Mouse (Mus musculus): Measurements from ENCODE around the gene Aqp7.
"Not testable (repeated sequence)": the region's sequence is repeated elsewhere in the genome, so short reads cannot be mapped to it uniquely, and the experiment has no call there.

Gene Aqp7

GRCm38 (mm10) chr4:41047524-41048271 is at the start of gene Aqp7:
Gene Aqp7, minus strand, starts transcription at chr4:41048139.
- in situ Hi-C loops (cut with MboI; ENCODE audit: low pct_unique_long_range_greater_than_20kb in 1 of 2, low sequenced_read_pairs in 2 of 2, unreplicated experiment in 1 of 2): no loop called here

- in situ Hi-C loops (cut with MboI; ENCODE audit: low pct_unique_long_range_greater_than_20kb in 1 of 2, low sequenced_read_pairs in 2 of 2, unreplicated experiment in 1 of 2): no loop called here
These were observed 49.4 kb upstream of the Aqp7 start for GRCm38 (mm10) chr4:41097381-41097780.

- in situ Hi-C loops (cut with MboI; ENCODE audit: low pct_unique_long_range_greater_than_20kb in 1 of 2, low sequenced_read_pairs in 2 of 2, unreplicated experiment in 1 of 2): no loop called here
These were observed 48.9 kb upstream of the Aqp7 start for GRCm38 (mm10) chr4:41096794-41097193.

GRCm38 (mm10) chr4:41096169-41096568 is 48.2 kb upstream of the Aqp7 start:
- in situ Hi-C loops (cut with MboI; ENCODE audit: low pct_unique_long_range_greater_than_20kb in 1 of 2, low sequenced_read_pairs in 2 of 2, unreplicated experiment in 1 of 2): no loop called here

GRCm38 (mm10) chr4:41094361-41094760 is 46.4 kb upstream of the Aqp7 start:
- in situ Hi-C loops (cut with MboI; ENCODE audit: low pct_unique_long_range_greater_than_20kb in 1 of 2, low sequenced_read_pairs in 2 of 2, unreplicated experiment in 1 of 2): no loop called here

GRCm38 (mm10) chr4:41092958-41093357 is 45.0 kb upstream of the Aqp7 start:
- in situ Hi-C loops (cut with MboI; ENCODE audit: low pct_unique_long_range_greater_than_20kb in 1 of 2, low sequenced_read_pairs in 2 of 2, unreplicated experiment in 1 of 2): no loop called here

- in situ Hi-C loops (cut with MboI; ENCODE audit: low pct_unique_long_range_greater_than_20kb in 1 of 2, low sequenced_read_pairs in 2 of 2, unreplicated experiment in 1 of 2): no loop called here
These were observed 43.5 kb upstream of the Aqp7 start for GRCm38 (mm10) chr4:41091391-41091790.

GRCm38 (mm10) chr4:41089705-41090104 is 41.8 kb upstream of the Aqp7 start:
- in situ Hi-C loops (cut with MboI; ENCODE audit: low pct_unique_long_range_greater_than_20kb in 1 of 2, low sequenced_read_pairs in 2 of 2, unreplicated experiment in 1 of 2): no loop called here

GRCm38 (mm10) chr4:41089189-41089588 is 41.2 kb upstream of the Aqp7 start:
- in situ Hi-C loops (cut with MboI; ENCODE audit: low pct_unique_long_range_greater_than_20kb in 1 of 2, low sequenced_read_pairs in 2 of 2, unreplicated experiment in 1 of 2): no loop called here

- in situ Hi-C loops (cut with MboI; ENCODE audit: low pct_unique_long_range_greater_than_20kb in 1 of 2, low sequenced_read_pairs in 2 of 2, unreplicated experiment in 1 of 2): no loop called here
These were observed 39.7 kb upstream of the Aqp7 start for GRCm38 (mm10) chr4:41087459-41088298.

- in situ Hi-C loops (cut with MboI; ENCODE audit: low pct_unique_long_range_greater_than_20kb in 1 of 2, low sequenced_read_pairs in 2 of 2, unreplicated experiment in 1 of 2): no loop called here
These were observed 39.0 kb upstream of the Aqp7 start for GRCm38 (mm10) chr4:41086947-41087346.

- in situ Hi-C loops (cut with MboI; ENCODE audit: low pct_unique_long_range_greater_than_20kb in 1 of 2, low sequenced_read_pairs in 2 of 2, unreplicated experiment in 1 of 2): no loop called here
These were observed 36.9 kb upstream of the Aqp7 start for GRCm38 (mm10) chr4:41084819-41085218.

GRCm38 (mm10) chr4:41082803-41083202 is 34.9 kb upstream of the Aqp7 start:
- in situ Hi-C loops (cut with MboI; ENCODE audit: low pct_unique_long_range_greater_than_20kb in 1 of 2, low sequenced_read_pairs in 2 of 2, unreplicated experiment in 1 of 2): not testable (repeated sequence)

- in situ Hi-C loops (cut with MboI; ENCODE audit: low pct_unique_long_range_greater_than_20kb in 1 of 2, low sequenced_read_pairs in 2 of 2, unreplicated experiment in 1 of 2): no loop called here
These were observed 33.8 kb upstream of the Aqp7 start for GRCm38 (mm10) chr4:41081733-41082132.

- in situ Hi-C loops (cut with MboI; ENCODE audit: low pct_unique_long_range_greater_than_20kb in 1 of 2, low sequenced_read_pairs in 2 of 2, unreplicated experiment in 1 of 2): no loop called here
These were observed 30.8 kb upstream of the Aqp7 start for GRCm38 (mm10) chr4:41078726-41079125.

- in situ Hi-C loops (cut with MboI; ENCODE audit: low pct_unique_long_range_greater_than_20kb in 1 of 2, low sequenced_read_pairs in 2 of 2, unreplicated experiment in 1 of 2): no loop called here
These were observed 26.5 kb upstream of the Aqp7 start for GRCm38 (mm10) chr4:41074461-41074860.

- in situ Hi-C loops (cut with MboI; ENCODE audit: low pct_unique_long_range_greater_than_20kb in 1 of 2, low sequenced_read_pairs in 2 of 2, unreplicated experiment in 1 of 2): no loop called here
These were observed 25.3 kb upstream of the Aqp7 start for GRCm38 (mm10) chr4:41073008-41073817.

GRCm38 (mm10) chr4:41071500-41072429 is 23.8 kb upstream of the Aqp7 start:
- in situ Hi-C loops (cut with MboI; ENCODE audit: low pct_unique_long_range_greater_than_20kb in 1 of 2, low sequenced_read_pairs in 2 of 2, unreplicated experiment in 1 of 2): no loop called here

Measured in mouse embryonic stem cell (cell line).